Mouse (Mus musculus): ENCODE results near the gene Fcrlb.
"Not testable (repeated sequence)": the region's sequence is repeated elsewhere in the genome, so short reads cannot be mapped to it uniquely, and the experiment has no call there.

Fcrlb gene

GRCm38 (mm10) chr1:170912891-170913615 is at the start of gene Fcrlb:
Gene Fcrlb (minus strand): TSS chr1:170912941.
- no peak for DNase-seq (ENCODE audit: extremely low spot score, low read depth, low spot score)

GRCm38 (mm10) chr1:170962301-170962700 is 49.6 kb upstream of the Fcrlb start:
- no peak for DNase-seq (ENCODE audit: extremely low spot score, low read depth, low spot score)

- no peak for DNase-seq (ENCODE audit: extremely low spot score, low read depth, low spot score)
Measured at GRCm38 (mm10) chr1:170961101-170961500, 48.4 kb upstream of the Fcrlb start.

GRCm38 (mm10) chr1:170959791-170960190 is 47.0 kb upstream of the Fcrlb start:
- no peak for DNase-seq (ENCODE audit: extremely low spot score, low read depth, low spot score)

- no peak for DNase-seq (ENCODE audit: extremely low spot score, low read depth, low spot score)
Measured at GRCm38 (mm10) chr1:170958225-170958624, 45.5 kb upstream of the Fcrlb start.

- DNase-seq (ENCODE audit: extremely low spot score, low read depth, low spot score): no peak
Measured at GRCm38 (mm10) chr1:170953192-170953591, 40.5 kb upstream of the Fcrlb start.

GRCm38 (mm10) chr1:170950772-170951171 is 38.0 kb upstream of the Fcrlb start:
- DNase-seq (ENCODE audit: extremely low spot score, low read depth, low spot score): no peak

- DNase-seq (ENCODE audit: extremely low spot score, low read depth, low spot score): not testable (repeated sequence)
Measured at GRCm38 (mm10) chr1:170944908-170945307, 32.2 kb upstream of the Fcrlb start.

GRCm38 (mm10) chr1:170944151-170944550 is 31.4 kb upstream of the Fcrlb start:
- DNase-seq (ENCODE audit: extremely low spot score, low read depth, low spot score): not testable (repeated sequence)

GRCm38 (mm10) chr1:170939255-170939654 is 26.5 kb upstream of the Fcrlb start:
- DNase-seq (ENCODE audit: extremely low spot score, low read depth, low spot score): no peak

- DNase-seq (ENCODE audit: extremely low spot score, low read depth, low spot score): no peak
Measured at GRCm38 (mm10) chr1:170934383-170934782, 21.6 kb upstream of the Fcrlb start.

- no peak for DNase-seq (ENCODE audit: extremely low spot score, low read depth, low spot score)
Measured at GRCm38 (mm10) chr1:170933940-170934339, 21.2 kb upstream of the Fcrlb start.

GRCm38 (mm10) chr1:170933386-170933920 is 20.7 kb upstream of the Fcrlb start:
- DNase-seq (ENCODE audit: extremely low spot score, low read depth, low spot score): no peak

GRCm38 (mm10) chr1:170932043-170932442 is 19.3 kb upstream of the Fcrlb start:
- no peak for DNase-seq (ENCODE audit: extremely low spot score, low read depth, low spot score)

- DNase-seq (ENCODE audit: extremely low spot score, low read depth, low spot score): no peak
Measured at GRCm38 (mm10) chr1:170929245-170929644, 16.5 kb upstream of the Fcrlb start.

- DNase-seq (ENCODE audit: extremely low spot score, low read depth, low spot score): no peak
Measured at GRCm38 (mm10) chr1:170928467-170928866, 15.7 kb upstream of the Fcrlb start.

- no peak for DNase-seq (ENCODE audit: extremely low spot score, low read depth, low spot score)
Measured at GRCm38 (mm10) chr1:170927378-170927777, 14.6 kb upstream of the Fcrlb start, which contains the start of gene Fcrla. Gene Fcrla (minus strand): TSS chr1:170927583.

- DNase-seq (ENCODE audit: extremely low spot score, low read depth, low spot score): no peak
Measured at GRCm38 (mm10) chr1:170926941-170927340, 14.2 kb upstream of the Fcrlb start.

GRCm38 (mm10) chr1:170924485-170924884 is 11.7 kb upstream of the Fcrlb start:
- DNase-seq (ENCODE audit: extremely low spot score, low read depth, low spot score): no peak

- no peak for DNase-seq (ENCODE audit: extremely low spot score, low read depth, low spot score)
Measured at GRCm38 (mm10) chr1:170919308-170919707, 6.6 kb upstream of the Fcrlb start.

GRCm38 (mm10) chr1:170915657-170916056 is 2.9 kb upstream of the Fcrlb start:
- DNase-seq (ENCODE audit: extremely low spot score, low read depth, low spot score): no peak

GRCm38 (mm10) chr1:170911907-170912660 is 657 bp downstream of the Fcrlb start:
- no peak for DNase-seq (ENCODE audit: extremely low spot score, low read depth, low spot score)
